Mouse (Mus musculus): ENCODE measurements around the gene Tktl2. TPM values are rescaled to one million over a fixed set of nuclear protein-coding genes. Genes with fewer than 3 reads are reported as not detected.

Tktl2 gene
- 0.05 TPM in 1 of 2 replicates, not detected in the other for polyA plus RNA-seq (2015; fragmentation: Nextera tagmentation; extraction: Ambion mirVana)

DNA sequence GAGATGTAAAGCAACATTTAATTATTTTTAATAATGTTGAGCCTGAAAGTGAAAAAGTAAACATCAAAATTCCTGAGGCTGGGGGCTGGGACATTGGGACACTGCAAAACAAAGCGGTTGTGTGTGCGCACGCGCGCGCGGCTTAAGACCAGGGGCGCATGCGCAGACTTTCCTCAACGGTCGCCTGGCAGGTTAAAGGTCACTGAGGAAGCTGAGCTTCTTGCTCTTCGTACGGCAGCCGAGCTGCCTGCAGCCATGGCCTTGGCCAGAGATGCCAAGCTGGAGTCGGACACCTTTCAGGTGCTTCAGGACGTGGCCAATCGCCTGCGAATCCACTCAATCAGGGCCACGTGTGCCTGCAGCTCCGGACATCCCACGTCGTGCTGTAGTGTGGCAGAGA is at the start of gene Tktl2:
Gene Tktl2 (plus strand): TSS at position 220 of the 400 bp plus-strand sequence.
- Histone ChIP-seq H3K9ac (no peak within 1 kb of the TSS), H3K27ac (no peak within 1 kb of the TSS), H3K4me2 (no peak within 1 kb of the TSS), H3K36me3 (no peaks in the 10 kb centered on the region), H3K9me3 (no peaks in the 10 kb centered on the region), H3K4me3 (no peak within 1 kb of the TSS), H3K27me3 (no peaks in the 10 kb centered on the region), H3K4me1 (replicated peaks) (no peaks in the 10 kb centered on the region)
- 98% methylated on average over 22 of the region's 22 CpGs for WGBS
- ATAC-seq (ENCODE audit: low FRiP score), result no peak

DNA sequence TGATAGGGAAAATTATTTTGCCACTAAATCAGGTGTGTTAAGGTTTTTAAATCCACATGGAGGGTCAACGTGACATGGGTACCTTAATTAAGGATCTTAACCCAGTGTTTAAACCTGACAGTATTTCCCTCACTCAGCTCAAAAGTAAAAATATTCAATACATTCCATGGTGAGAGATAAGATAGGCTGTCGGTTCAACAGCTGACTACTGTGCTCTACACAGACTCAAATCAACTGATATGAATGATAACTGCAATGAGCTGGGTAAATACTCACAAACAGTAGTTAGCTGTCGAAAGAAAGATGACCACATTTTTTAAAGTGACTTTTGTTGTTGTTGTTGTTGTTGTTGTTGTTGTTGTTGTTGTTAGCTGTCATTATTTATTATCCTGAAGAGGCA is 41.7 kb upstream of the Tktl2 start:
- H3K4me3 ChIP-seq, result no peak overlapping the region
- no peak for ATAC-seq (ENCODE audit: low FRiP score)
- 92% methylated on average over 3 of the region's 3 CpGs for WGBS
- H3K9me3 ChIP-seq, result no peaks in the 10 kb centered on the region
- no peaks in the 10 kb centered on the region for H3K4me1 ChIP-seq (replicated peaks)
- H3K27me3 ChIP-seq, result no peaks in the 10 kb centered on the region
- no peak overlapping the region for H3K9ac ChIP-seq
- H3K36me3 ChIP-seq, result peaks cover 5% of the 10 kb centered on the region; the same call in 1 of the 2 replicates
- no peak overlapping the region for H3K27ac ChIP-seq
- H3K4me2 ChIP-seq, result no peak overlapping the region

DNA sequence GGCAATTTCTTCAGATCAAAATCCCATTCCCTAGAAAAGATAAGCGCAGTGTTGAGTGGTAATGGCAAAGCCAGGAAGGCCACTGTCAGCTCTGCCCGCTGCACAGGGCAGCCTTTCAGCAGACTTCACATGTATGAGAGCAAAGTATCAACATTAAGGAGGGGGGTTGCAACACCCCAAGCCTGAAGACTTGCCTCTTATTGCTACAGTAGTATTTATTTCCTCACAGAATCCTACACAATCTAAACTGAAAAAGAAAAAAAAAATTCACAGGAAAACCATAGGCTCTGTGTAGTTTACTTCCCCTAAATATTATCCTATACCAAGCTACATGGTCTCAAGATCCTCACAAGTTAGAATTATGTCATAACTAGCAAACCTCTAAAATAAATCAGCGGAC is 34.7 kb upstream of the Tktl2 start:
- Histone ChIP-seq H3K4me3 (no peak overlapping the region), H3K27me3 (no peaks in the 10 kb centered on the region), H3K4me2 (no peak overlapping the region), H3K9ac (no peak overlapping the region), H3K4me1 (replicated peaks) (no peaks in the 10 kb centered on the region), H3K9me3 (no peaks in the 10 kb centered on the region), H3K27ac (no peak overlapping the region), H3K36me3 (peaks cover 58% of the 10 kb centered on the region)
- 97% methylated on average over 3 of the region's 3 CpGs for WGBS
- ATAC-seq (ENCODE audit: low FRiP score), result no peak

DNA sequence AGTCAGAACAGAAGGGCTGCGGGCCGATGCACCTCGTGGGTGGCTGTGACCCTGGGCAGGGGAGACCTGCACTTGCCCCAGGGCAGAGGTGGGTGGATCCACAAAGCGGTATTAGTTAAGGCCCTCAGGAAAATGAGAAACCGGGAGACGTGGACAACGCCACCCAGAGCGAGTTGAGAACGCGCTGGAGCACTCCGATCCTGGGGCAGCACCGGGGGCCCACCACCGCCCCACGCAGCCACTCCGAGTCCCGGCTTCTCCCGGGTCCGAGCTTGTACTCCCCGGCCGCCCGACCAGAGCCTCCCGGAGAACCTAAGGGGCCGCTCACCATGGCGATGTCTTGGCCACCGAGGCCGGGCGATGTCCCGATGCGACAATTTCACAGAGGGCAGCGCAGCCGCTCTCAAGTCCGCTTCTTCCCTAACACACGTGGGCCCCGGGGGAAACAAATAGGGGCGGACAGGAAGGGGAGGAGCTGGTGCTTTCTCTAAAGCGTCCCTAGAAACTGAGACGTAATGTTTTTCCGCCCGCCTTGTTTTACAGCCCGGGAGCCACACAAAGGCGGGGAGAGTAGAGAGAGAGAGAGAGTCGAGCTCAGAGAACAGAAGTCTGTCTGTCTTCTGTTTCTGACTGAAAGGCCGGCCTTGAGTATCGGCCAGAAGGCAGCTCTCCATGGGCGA is 25.3 kb upstream of the Tktl2 start, which contains the start of gene Tma16:
Gene Tma16 (minus strand): TSS at position 447 of the 680 bp plus-strand sequence.
- WGBS, result under 1% methylated on average over 45 of the region's 45 CpGs
- ATAC-seq (ENCODE audit: low FRiP score), result peak; percentile 98
- H3K4me3 ChIP-seq, result peak within 1 kb of the TSS; percentile 94

DNA sequence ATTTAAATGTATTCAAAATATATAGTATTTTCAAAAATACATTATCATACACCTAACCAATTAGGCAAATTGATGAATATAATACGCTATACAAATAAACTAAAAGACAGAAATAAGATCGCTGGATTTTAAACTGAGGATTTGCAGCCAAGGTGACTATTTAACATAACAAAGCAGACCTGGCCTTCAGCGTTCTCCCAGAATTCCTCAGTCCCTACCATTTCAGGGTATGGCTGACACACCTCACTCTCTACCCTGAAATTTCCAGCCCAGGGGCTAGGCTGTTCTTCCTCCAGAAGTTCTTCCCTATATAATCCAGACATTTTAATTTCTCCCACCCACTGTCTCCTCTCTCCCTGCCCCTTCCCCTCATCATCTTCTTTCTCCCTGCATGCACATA is 23.0 kb upstream of the Tktl2 start:
- Histone ChIP-seq H3K4me3 (no peak overlapping the region), H3K9ac (no peak overlapping the region), H3K9me3 (no peaks in the 10 kb centered on the region), H3K36me3 (peaks cover 2% of the 10 kb centered on the region; the same call in 1 of the 2 replicates), H3K27ac (no peak overlapping the region), H3K4me2 (no peak overlapping the region), H3K4me1 (replicated peaks) (peaks cover 10% of the 10 kb centered on the region), H3K27me3 (no peaks in the 10 kb centered on the region)
- 56% methylated on average over 3 of the region's 3 CpGs for WGBS
- ATAC-seq (ENCODE audit: low FRiP score), result no peak

More for the DNA sequence above, 25.3 kb upstream of the Tktl2 start, which contains the start of gene Tma16:
- H3K27ac ChIP-seq, result peak within 1 kb of the TSS; percentile 66
- H3K4me1 ChIP-seq (replicated peaks), result peaks cover 10% of the 10 kb centered on the region
- H3K4me2 ChIP-seq, result peak within 1 kb of the TSS; percentile 62
- no peaks in the 10 kb centered on the region for H3K27me3 ChIP-seq
- peaks cover 19% of the 10 kb centered on the region for H3K36me3 ChIP-seq
- H3K9me3 ChIP-seq, result no peaks in the 10 kb centered on the region
- peak within 1 kb of the TSS; percentile 93 for H3K9ac ChIP-seq

DNA sequence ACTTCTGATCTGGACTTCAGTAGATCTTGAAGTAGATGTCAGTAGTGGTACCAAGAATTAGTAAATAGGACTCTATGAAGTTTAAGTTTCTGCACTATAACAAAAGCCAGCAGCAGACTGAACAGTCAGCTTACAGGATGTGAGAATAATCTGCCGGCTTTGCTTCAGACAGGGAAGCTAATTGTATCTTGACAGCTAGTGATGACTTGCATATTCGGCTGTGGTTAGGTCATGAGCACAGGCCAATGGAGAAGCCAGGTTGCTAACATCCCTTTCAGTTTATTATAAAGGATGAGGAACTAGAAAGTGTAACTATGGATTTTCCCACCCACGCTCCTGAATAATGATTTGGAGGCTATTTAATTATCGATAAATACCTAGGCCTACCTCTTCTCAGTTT is 20.9 kb upstream of the Tktl2 start:
- Histone ChIP-seq H3K27me3 (no peaks in the 10 kb centered on the region), H3K36me3 (no peaks in the 10 kb centered on the region), H3K4me2 (no peak overlapping the region), H3K9me3 (no peaks in the 10 kb centered on the region), H3K4me1 (replicated peaks) (peaks cover 2% of the 10 kb centered on the region), H3K27ac (no peak overlapping the region), H3K9ac (no peak overlapping the region), H3K4me3 (no peak overlapping the region)
- no peak for ATAC-seq (ENCODE audit: low FRiP score)
- WGBS, result 86% methylated on average over 4 of the region's 4 CpGs

DNA sequence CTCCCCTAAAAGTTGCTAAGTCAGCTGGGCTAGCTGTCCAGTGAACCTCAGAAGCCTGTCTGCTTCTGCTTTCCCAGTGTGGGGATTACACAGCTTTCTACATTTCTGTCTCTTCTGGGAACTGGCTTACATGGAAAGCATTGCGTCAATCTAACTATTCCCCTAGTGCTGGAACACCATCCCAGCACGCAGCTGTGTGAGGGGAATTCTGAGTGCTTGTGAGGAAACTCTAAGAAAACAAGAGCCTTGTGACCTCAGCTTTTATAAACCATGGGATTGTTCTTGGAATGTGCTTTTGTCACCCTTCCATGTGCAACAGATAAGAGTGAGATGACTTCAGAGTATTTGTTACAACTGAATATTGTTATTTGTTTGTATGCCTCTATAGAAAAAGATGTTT is 17.1 kb upstream of the Tktl2 start:
- H3K36me3 ChIP-seq, result no peaks in the 10 kb centered on the region
- no peak overlapping the region for H3K9ac ChIP-seq
- H3K27ac ChIP-seq, result no peak overlapping the region
- H3K4me2 ChIP-seq, result no peak overlapping the region
- H3K27me3 ChIP-seq, result 0 out of 2 replicates have a peak, but pooled peaks cover 3% of the 10 kb centered on the region
- no peak for ATAC-seq (ENCODE audit: low FRiP score)
- no peaks in the 10 kb centered on the region for H3K9me3 ChIP-seq
- H3K4me1 ChIP-seq (replicated peaks), result no peaks in the 10 kb centered on the region
- no peak overlapping the region for H3K4me3 ChIP-seq
- WGBS, result 87% methylated on average over 2 of the region's 2 CpGs

DNA sequence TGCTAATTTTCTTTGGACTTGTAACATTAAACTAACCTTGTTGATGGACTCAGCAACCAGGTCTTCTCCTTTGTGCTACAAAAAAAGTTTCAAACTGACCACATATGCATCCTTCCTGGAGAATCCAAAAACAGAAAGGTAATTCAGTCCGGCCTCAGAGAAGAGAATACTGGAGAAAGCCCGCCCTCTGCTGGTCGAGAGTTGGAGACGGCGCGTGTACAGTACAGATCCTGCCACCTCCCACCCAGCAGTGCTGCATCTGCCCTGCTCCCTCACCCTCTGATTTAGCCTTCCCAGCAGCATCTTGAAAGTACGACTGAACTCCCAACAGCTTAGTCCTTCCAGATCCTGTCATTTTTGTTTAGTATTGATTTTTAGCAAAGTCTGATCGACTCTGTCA is 15.8 kb upstream of the Tktl2 start:
- H3K9me3 ChIP-seq, result no peaks in the 10 kb centered on the region
- no peak overlapping the region for H3K4me2 ChIP-seq
- no peak overlapping the region for H3K9ac ChIP-seq
- no peak overlapping the region for H3K27ac ChIP-seq
- WGBS, result 9% methylated on average over 8 of the region's 8 CpGs
- H3K4me1 ChIP-seq (replicated peaks), result no peaks in the 10 kb centered on the region
- peak; percentile 78 for ATAC-seq (ENCODE audit: low FRiP score)
- 0 out of 2 replicates have a peak, but pooled peaks cover 3% of the 10 kb centered on the region for H3K27me3 ChIP-seq
- no peak overlapping the region for H3K4me3 ChIP-seq
- H3K36me3 ChIP-seq, result no peaks in the 10 kb centered on the region

DNA sequence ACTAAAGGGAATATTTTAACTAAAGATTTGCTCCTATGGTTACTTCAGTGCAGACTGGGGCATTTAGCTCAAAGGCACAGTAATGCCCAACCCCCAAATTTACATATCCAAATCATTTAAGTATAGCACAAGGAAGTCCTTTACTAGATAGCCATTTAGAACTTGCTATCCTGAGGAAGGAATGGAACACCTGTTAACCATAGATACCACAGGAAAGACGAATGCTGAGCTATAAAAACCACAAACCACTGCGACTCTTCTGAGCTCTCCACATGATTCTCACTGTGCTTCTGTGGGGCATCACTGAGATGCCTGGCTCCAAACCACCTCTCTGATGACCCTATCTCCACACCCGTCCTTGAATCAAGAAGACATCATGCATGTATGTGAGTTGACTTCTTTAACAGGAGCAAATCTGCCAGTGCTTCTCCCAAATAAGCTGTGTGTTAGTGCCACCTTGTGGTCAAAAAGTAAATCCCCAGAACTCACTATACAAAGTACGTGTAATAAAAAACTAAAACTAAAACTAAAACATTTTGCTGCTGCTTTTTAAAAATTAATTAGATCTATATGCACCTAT is 14.5 kb upstream of the Tktl2 start:
- no peak overlapping the region for H3K4me3 ChIP-seq
- no peak overlapping the region for H3K4me2 ChIP-seq
- H3K27ac ChIP-seq, result no peak overlapping the region
- H3K27me3 ChIP-seq, result 0 out of 2 replicates have a peak, but pooled peaks cover 3% of the 10 kb centered on the region
- no peaks in the 10 kb centered on the region for H3K9me3 ChIP-seq
- peak; percentile 26 for ATAC-seq (ENCODE audit: low FRiP score)
- no peaks in the 10 kb centered on the region for H3K36me3 ChIP-seq
- H3K9ac ChIP-seq, result no peak overlapping the region
- H3K4me1 ChIP-seq (replicated peaks), result no peaks in the 10 kb centered on the region
- WGBS, result 42% methylated on average over 4 of the region's 4 CpGs

DNA sequence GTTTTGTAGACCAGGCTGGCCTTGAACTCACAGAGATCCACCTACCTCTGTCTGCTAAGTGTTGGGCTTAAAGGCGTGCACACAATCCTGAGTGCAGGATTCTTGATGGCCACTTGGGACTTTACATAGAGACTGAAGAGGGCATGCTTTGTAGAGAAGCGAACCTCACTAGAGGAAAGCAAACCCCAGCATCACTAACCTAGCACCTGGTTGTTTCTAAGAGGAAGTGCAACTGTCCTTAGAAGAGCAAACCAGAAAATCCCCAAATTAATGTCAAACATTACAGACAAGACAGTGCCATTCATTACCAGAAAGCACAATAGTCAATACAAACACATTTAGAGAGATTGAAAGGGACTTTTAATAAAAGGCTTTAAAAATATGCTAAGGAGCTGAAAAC is 8.2 kb upstream of the Tktl2 start:
- 73% methylated on average over 2 of the region's 2 CpGs for WGBS
- no peak overlapping the region for H3K4me2 ChIP-seq
- ATAC-seq (ENCODE audit: low FRiP score), result no peak

DNA sequence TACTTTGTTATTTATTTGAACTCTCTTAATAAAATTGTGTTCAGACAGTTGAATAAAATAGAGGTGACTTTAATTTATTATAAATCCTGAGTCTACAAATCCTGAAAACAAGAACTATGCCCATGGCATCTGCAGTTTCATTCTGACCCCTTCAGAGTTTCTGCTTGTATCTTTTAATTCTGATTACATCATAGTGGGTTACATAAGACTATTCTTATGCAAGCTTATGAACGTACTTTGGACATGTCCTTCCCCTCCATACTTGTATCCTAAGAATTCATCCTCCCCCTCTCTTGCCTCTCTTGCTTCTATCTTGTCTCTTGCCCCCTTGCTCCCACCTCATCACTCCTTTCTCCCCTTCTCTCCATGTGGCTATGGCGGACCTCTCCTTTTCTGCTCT is 7.6 kb downstream of the Tktl2 start:
- Histone ChIP-seq H3K36me3 (no peaks in the 10 kb centered on the region), H3K4me2 (no peak overlapping the region), H3K27ac (no peak overlapping the region), H3K4me3 (no peak overlapping the region), H3K9ac (no peak overlapping the region), H3K9me3 (no peaks in the 10 kb centered on the region), H3K4me1 (replicated peaks) (no peaks in the 10 kb centered on the region), H3K27me3 (no peaks in the 10 kb centered on the region)
- no peak for ATAC-seq (ENCODE audit: low FRiP score)
- 81% methylated on average over 2 of the region's 2 CpGs for WGBS

More for the DNA sequence above, 8.2 kb upstream of the Tktl2 start:
- H3K9ac ChIP-seq, result no peak overlapping the region
- H3K9me3 ChIP-seq, result no peaks in the 10 kb centered on the region
- H3K4me1 ChIP-seq (replicated peaks), result no peaks in the 10 kb centered on the region
- H3K36me3 ChIP-seq, result no peaks in the 10 kb centered on the region
- no peak overlapping the region for H3K27ac ChIP-seq
- H3K27me3 ChIP-seq, result no peaks in the 10 kb centered on the region
- H3K4me3 ChIP-seq, result no peak overlapping the region

DNA sequence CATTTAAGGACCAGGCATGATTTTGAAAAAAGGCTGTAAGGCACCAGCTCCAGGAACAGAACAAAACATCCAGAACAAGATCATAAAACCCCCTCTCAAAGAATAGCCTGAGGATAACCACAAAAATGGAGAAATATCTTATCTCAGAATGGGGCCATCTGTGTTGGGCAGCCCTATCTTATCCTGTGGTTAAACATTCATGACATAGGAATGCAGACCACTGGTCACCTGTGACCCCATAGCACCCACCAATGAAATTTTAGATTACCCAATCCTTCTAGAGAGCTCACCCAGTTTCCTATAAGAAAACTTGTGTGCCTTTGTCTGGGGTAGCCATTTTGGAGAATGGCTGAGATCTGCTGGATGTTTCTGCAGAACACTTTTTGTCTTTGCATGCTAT is 9.0 kb downstream of the Tktl2 start:
- Histone ChIP-seq H3K36me3 (no peaks in the 10 kb centered on the region), H3K27me3 (no peaks in the 10 kb centered on the region), H3K4me3 (no peak overlapping the region), H3K27ac (no peak overlapping the region), H3K4me1 (replicated peaks) (no peaks in the 10 kb centered on the region), H3K9ac (no peak overlapping the region), H3K4me2 (no peak overlapping the region), H3K9me3 (no peaks in the 10 kb centered on the region)
- ATAC-seq (ENCODE audit: low FRiP score), result no peak

DNA sequence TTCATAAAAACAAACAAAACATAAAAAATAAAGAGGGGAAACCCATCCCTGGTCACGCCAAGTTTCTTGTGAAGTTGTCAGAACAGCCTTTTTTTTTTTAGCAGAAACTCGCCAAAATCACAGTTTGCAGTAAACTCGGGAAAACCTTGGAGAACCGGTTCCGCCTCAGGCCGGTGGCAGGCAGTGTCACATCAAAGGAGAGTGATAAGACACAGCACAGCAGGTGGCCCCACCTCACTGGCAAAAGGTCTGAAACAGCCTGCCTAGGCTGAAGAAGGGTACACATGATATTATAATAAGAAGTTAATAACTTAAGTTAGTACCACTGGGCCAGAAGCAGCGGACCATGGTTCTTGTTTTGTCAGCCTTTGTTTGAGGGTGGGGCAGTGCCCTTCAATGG is 38.5 kb downstream of the Tktl2 start:
- H3K4me1 ChIP-seq (replicated peaks), result no peaks in the 10 kb centered on the region
- ATAC-seq (ENCODE audit: low FRiP score), result no peak
- no peak overlapping the region for H3K27ac ChIP-seq
- H3K27me3 ChIP-seq, result no peaks in the 10 kb centered on the region
- 31% methylated on average over 7 of the region's 7 CpGs for WGBS
- H3K4me2 ChIP-seq, result no peak overlapping the region
- no peak overlapping the region for H3K9ac ChIP-seq
- H3K4me3 ChIP-seq, result no peak overlapping the region
- no peaks in the 10 kb centered on the region for H3K36me3 ChIP-seq
- H3K9me3 ChIP-seq, result no peaks in the 10 kb centered on the region

Measured in hindbrain, embryonic 13.5 days (tissue).